Mouse (Mus musculus) retina, postnatal 7 days (tissue): Measurements from ENCODE around the gene Itgb2.

Experiments
- DNase-seq: peaks from one replicate; pipeline ENCODE4 v3.0.0-alpha.2; 2012; ENCODE audit warnings: low read depth, low spot score

Itgb2 gene

GRCm38 (mm10) chr10:77587091-77587775 lies 57.2 kb downstream of the Itgb2 start:
- DNase-seq, result no peak

- no peak for DNase-seq
Measured at GRCm38 (mm10) chr10:77588036-77588435, 58.0 kb downstream of the Itgb2 start.

GRCm38 (mm10) chr10:77589117-77589516 lies 59.1 kb downstream of the Itgb2 start:
- no peak for DNase-seq

DNA sequence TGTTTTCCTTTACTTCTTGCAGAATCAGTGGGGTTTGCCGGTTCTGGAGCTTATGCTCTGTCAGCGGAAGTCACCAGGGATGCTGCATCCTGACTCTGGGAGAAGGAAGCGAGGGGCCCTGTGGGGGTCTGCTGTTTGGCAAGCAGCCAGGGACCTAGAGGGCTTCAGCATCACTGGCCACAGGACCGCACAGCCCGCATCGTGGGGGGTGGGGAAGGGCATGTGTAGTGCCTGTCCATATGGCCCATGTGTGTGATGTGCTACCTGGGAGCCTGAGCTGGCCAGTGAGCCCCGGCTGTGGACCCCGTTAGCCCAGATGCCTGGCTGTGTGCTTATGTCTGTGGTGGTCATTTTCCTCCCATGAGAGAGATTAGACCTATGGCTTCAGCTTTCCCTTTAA lies 59.7 kb downstream of the Itgb2 start:
- no peak for DNase-seq

- DNase-seq, result peak; percentile 54
Measured at GRCm38 (mm10) chr10:77590812-77591211, 60.8 kb downstream of the Itgb2 start.

DNA sequence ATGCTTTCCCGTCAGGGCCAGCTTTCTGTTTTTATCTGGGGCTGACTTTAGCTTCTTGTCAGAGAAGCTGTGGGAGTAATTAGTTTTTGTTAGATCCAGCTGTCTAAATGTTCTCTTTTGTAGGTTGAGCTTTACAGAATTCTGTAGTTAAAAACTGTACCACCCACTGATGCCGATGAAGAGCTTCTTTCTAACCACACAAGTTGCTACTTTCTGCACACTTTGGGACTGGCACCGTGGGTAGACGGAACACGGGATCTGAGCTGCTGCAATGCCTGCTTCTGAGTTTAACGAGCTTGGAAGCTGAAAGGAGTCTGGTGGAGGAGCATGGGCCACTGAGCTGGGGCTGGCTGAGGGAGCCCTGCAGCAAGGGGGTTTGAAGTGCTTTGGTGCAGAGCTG lies 61.5 kb downstream of the Itgb2 start:
- no peak for DNase-seq

- DNase-seq, result no peak
Measured at GRCm38 (mm10) chr10:77596060-77596459, 66.0 kb downstream of the Itgb2 start.

- no peak for DNase-seq
Measured at GRCm38 (mm10) chr10:77603021-77603420, 73.0 kb downstream of the Itgb2 start.

DNA sequence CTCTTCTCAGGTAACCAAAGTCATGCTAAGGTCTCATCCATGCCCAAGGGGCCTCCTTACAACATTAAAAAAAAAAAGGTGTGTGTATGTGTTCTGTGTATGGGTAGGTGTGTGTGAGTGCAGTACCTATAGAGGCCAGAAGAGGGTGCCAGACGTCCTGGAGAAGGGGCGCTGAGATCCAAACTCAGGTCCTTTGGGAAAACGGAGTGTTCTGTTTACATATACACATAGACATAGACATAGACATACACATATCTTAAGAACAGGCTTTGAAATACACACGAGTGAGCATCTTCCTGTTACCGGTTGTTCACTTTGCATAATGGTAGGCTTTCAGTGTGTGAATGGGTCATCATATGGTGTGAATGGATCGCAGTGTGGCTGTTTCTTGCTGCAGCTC lies 74.1 kb downstream of the Itgb2 start:
- no peak for DNase-seq

DNA sequence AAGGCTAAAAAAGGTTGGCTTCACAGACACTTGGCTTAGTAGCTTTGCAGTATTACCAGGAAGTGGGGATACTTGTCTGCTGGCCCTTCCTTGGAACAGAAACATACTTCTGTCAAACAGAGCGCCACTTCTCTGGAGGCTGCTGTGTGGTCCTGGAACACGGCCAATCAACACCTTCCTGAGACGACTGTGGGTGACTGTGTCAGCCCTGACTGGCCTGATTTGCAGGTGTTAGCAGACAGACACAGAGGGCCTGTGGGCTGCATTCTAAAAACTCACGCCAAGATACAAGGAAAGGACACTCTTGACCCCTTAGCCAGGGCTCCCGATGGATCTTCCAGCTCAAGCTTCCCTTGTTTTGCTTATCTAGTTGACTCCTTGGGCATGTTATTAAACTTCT lies 74.9 kb downstream of the Itgb2 start:
- DNase-seq, result no peak

GRCm38 (mm10) chr10:77605368-77605767 lies 75.3 kb downstream of the Itgb2 start:
- no peak for DNase-seq

- peak; percentile 85 for DNase-seq
Measured at GRCm38 (mm10) chr10:77605908-77606826, 76.1 kb downstream of the Itgb2 start, which contains the start of the genes Sumo3 and Gm49325. Gene Sumo3, plus strand, starts transcription at chr10:77606097. Gene Gm49325, plus strand, starts transcription at chr10:77606197.

GRCm38 (mm10) chr10:77606855-77607254 lies 76.8 kb downstream of the Itgb2 start:
- no peak for DNase-seq

DNA sequence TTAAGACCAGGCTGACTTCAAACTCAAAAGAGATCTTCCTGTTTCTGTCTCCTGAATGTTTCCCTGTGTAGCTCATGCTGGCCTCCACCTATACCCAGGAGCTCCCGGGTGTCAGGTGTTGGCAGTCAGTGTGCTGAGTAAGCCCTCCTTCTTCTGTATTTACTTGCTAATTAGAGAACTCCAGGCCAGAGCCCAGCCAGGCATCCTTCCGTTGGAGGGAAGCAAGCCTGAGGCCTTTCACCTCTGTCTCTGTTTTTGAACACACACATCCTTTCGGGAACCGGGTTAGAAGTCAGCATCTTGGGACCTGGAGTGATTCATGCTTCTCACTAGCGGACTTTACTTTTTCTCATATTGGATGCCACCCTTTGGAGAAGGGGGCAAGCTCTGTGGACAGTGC lies 77.4 kb downstream of the Itgb2 start:
- no peak for DNase-seq

DNA sequence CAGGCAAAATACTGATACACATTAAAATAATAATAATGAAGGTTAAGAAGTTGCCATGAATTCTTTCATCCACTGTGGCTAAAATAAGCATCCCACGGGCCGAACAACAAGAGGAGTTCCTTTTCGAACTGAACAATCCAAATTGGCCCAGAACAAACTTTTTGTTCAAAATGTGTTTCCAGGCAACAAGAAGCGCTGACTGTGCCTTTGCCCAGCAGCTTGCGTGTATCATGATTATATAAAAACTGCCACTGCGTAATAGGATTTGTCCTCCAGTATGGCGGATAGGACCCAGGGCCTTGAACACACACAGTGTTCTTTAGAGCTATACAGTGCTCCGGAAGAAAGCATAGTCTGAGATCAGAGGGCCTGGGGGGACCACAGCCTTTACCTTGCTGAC lies 78.5 kb downstream of the Itgb2 start:
- DNase-seq, result no peak

- no peak for DNase-seq
Measured at GRCm38 (mm10) chr10:77610221-77610961, 80.3 kb downstream of the Itgb2 start.

- DNase-seq, result no peak
Measured at GRCm38 (mm10) chr10:77613409-77613808, 83.4 kb downstream of the Itgb2 start.
